Mouse (Mus musculus) brain, embryonic 14.5 days (tissue): Measurements from ENCODE around the gene Vac14.

Experiments used
- CTCF ChIP-seq: fragments of 200-500 bp; IDR thresholded peaks from 2 replicates; pipeline ENCODE4 v1.5.1; 2012; ENCODE audit warnings: inconsistent platforms, mild to moderate bottlenecking, moderate library complexity, borderline replicate concordance; ENCODE audit not compliant: insufficient read depth, insufficient read length; ENCODE audit errors: extremely low read depth
- POLR2A ChIP-seq: fragments of 200-500 bp; IDR thresholded peaks from 2 replicates; pipeline ENCODE4 v1.6.1; 2012; ENCODE audit warnings: mild to moderate bottlenecking, inconsistent platforms, borderline replicate concordance; ENCODE audit not compliant: poor library complexity, insufficient read depth, insufficient read length, severe bottlenecking; ENCODE audit errors: extremely low read depth

DNA sequence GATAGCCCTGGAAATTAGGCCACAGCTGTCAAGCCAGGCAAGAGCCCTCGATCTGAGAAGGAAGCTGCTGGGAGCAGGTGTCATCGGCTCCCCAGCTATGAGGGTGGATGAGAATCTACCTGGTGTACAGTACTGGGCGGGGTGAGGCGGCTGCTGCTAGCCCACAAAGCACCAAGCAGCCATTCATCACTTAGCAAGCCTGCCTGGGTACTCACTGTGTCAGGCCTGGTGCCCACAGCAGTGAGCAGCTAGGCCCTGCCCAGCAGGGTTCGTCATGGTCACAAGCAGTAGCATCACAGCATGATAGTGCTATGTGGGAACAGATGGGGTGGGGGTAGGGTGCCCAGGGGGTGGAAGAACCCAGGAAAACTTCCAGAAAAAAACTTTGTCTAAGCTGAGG, 77.0 kb downstream of the Vac14 start:
- TF ChIP-seq CTCF = no peak
- no peak for TF ChIP-seq POLR2A
